Mouse (Mus musculus): Measurements from ENCODE around the gene Trak1. TPM values are rescaled to one million over a fixed set of nuclear protein-coding genes. Genes with fewer than 3 reads are reported as not detected.

The Trak1 gene
- polyA plus RNA-seq, 1 experiment from 2014 or later = 26.1 TPM

- ATAC-seq (replicated peaks; ENCODE audit: low FRiP score, low TSS enrichment, low read depth) = no peak
- Histone ChIP-seq H3K9me3 (ENCODE audit: control insufficient read depth, low read length) (no peaks in the 10 kb centered on the region), H3K27ac (ENCODE audit: low read depth) (no peak overlapping the region), H3K4me3 (ENCODE audit: low read depth, low read length) (no peak overlapping the region), H3K9ac (ENCODE audit: low read length) (no peak overlapping the region), H3K36me3 (ENCODE audit: control insufficient read depth, insufficient read depth, low read length) (peaks cover 10% of the 10 kb centered on the region), H3K27me3 (replicated peaks; ENCODE audit: control insufficient read depth, insufficient read depth, low read length) (no peaks in the 10 kb centered on the region), H3K4me1 (replicated peaks; ENCODE audit: control insufficient read depth, insufficient read depth, low read length) (peaks cover 13% of the 10 kb centered on the region; the same call in 1 of the 2 replicates), H3K4me2 (ENCODE audit: low read length) (no peak overlapping the region)
- no peak for DNase-seq (ENCODE audit: low spot score)
- WGBS = 91% methylated on average over 7 of the region's 7 CpGs
Observed at GRCm38 (mm10) chr9:121429592-121429991, 132.3 kb downstream of the Trak1 start.

GRCm38 (mm10) chr9:121430379-121430778 is 133.1 kb downstream of the Trak1 start:
- no peak overlapping the region for H3K4me3 ChIP-seq (ENCODE audit: low read depth, low read length)
- 0 out of 2 replicates have a peak overlapping the region, but pooled peaks have one; percentile 27 for H3K27ac ChIP-seq (ENCODE audit: low read depth)
- H3K27me3 ChIP-seq (replicated peaks; ENCODE audit: control insufficient read depth, insufficient read depth, low read length) = no peaks in the 10 kb centered on the region
- no peak for ATAC-seq (replicated peaks; ENCODE audit: low FRiP score, low TSS enrichment, low read depth)
- H3K9ac ChIP-seq (ENCODE audit: low read length) = no peak overlapping the region
- peaks cover 10% of the 10 kb centered on the region for H3K36me3 ChIP-seq (ENCODE audit: control insufficient read depth, insufficient read depth, low read length)
- H3K4me1 ChIP-seq (replicated peaks; ENCODE audit: control insufficient read depth, insufficient read depth, low read length) = peaks cover 10% of the 10 kb centered on the region; the same call in 1 of the 2 replicates
- no peak for DNase-seq (ENCODE audit: low spot score)
- H3K9me3 ChIP-seq (ENCODE audit: control insufficient read depth, low read length) = no peaks in the 10 kb centered on the region
- 22% methylated on average over 6 of the region's 6 CpGs for WGBS
- H3K4me2 ChIP-seq (ENCODE audit: low read length) = no peak overlapping the region

GRCm38 (mm10) chr9:121433745-121434528 is 136.6 kb downstream of the Trak1 start:
- Histone ChIP-seq H3K4me3 (ENCODE audit: low read depth, low read length) (no peak overlapping the region), H3K9ac (ENCODE audit: low read length) (no peak overlapping the region), H3K27me3 (replicated peaks; ENCODE audit: control insufficient read depth, insufficient read depth, low read length) (no peaks in the 10 kb centered on the region), H3K36me3 (ENCODE audit: control insufficient read depth, insufficient read depth, low read length) (peaks cover 10% of the 10 kb centered on the region), H3K4me2 (ENCODE audit: low read length) (no peak overlapping the region), H3K27ac (ENCODE audit: low read depth) (no peak overlapping the region), H3K9me3 (ENCODE audit: control insufficient read depth, low read length) (no peaks in the 10 kb centered on the region), H3K4me1 (replicated peaks; ENCODE audit: control insufficient read depth, insufficient read depth, low read length) (peaks cover 10% of the 10 kb centered on the region; the same call in 1 of the 2 replicates)
- DNase-seq (ENCODE audit: low spot score) (no peak), ATAC-seq (replicated peaks; ENCODE audit: low FRiP score, low TSS enrichment, low read depth) (no peak)
- 87% methylated on average over 15 of the region's 15 CpGs for WGBS

GRCm38 (mm10) chr9:121435332-121435956 is 138.1 kb downstream of the Trak1 start:
- no peak overlapping the region; the same call in 1 of the 2 replicates for H3K4me2 ChIP-seq (ENCODE audit: low read length)
- no peak overlapping the region for H3K27ac ChIP-seq (ENCODE audit: low read depth)
- no peak overlapping the region for H3K9ac ChIP-seq (ENCODE audit: low read length)
- no peak for ATAC-seq (replicated peaks; ENCODE audit: low FRiP score, low TSS enrichment, low read depth)
- H3K4me3 ChIP-seq (ENCODE audit: low read depth, low read length) = no peak overlapping the region
- H3K36me3 ChIP-seq (ENCODE audit: control insufficient read depth, insufficient read depth, low read length) = peaks cover 10% of the 10 kb centered on the region
- 66% methylated on average over 3 of the region's 3 CpGs for WGBS
- no peak for DNase-seq (ENCODE audit: low spot score)
- H3K27me3 ChIP-seq (replicated peaks; ENCODE audit: control insufficient read depth, insufficient read depth, low read length) = no peaks in the 10 kb centered on the region
- no peaks in the 10 kb centered on the region for H3K9me3 ChIP-seq (ENCODE audit: control insufficient read depth, low read length)
- H3K4me1 ChIP-seq (replicated peaks; ENCODE audit: control insufficient read depth, insufficient read depth, low read length) = peaks cover 4% of the 10 kb centered on the region; the same call in 1 of the 2 replicates

GRCm38 (mm10) chr9:121436501-121436900 is 139.2 kb downstream of the Trak1 start:
- no peak overlapping the region for H3K9ac ChIP-seq (ENCODE audit: low read length)
- ATAC-seq (replicated peaks; ENCODE audit: low FRiP score, low TSS enrichment, low read depth) = peak; percentile 63

GRCm38 (mm10) chr9:121442145-121442544 is 144.8 kb downstream of the Trak1 start:
- Histone ChIP-seq H3K4me2 (ENCODE audit: low read length) (no peak overlapping the region), H3K9me3 (ENCODE audit: control insufficient read depth, low read length) (no peaks in the 10 kb centered on the region), H3K27me3 (replicated peaks; ENCODE audit: control insufficient read depth, insufficient read depth, low read length) (no peaks in the 10 kb centered on the region), H3K36me3 (ENCODE audit: control insufficient read depth, insufficient read depth, low read length) (peaks cover 42% of the 10 kb centered on the region), H3K4me3 (ENCODE audit: low read depth, low read length) (no peak overlapping the region), H3K9ac (ENCODE audit: low read length) (no peak overlapping the region), H3K4me1 (replicated peaks; ENCODE audit: control insufficient read depth, insufficient read depth, low read length) (no peaks in the 10 kb centered on the region), H3K27ac (ENCODE audit: low read depth) (no peak overlapping the region)
- ATAC-seq (replicated peaks; ENCODE audit: low FRiP score, low TSS enrichment, low read depth) = no peak
- DNase-seq (ENCODE audit: low spot score) = no peak
- WGBS = 90% methylated on average over 1 of the region's 1 CpGs

More at GRCm38 (mm10) chr9:121436501-121436900, 139.2 kb downstream of the Trak1 start:
- no peak overlapping the region for H3K4me3 ChIP-seq (ENCODE audit: low read depth, low read length)
- 30% methylated on average over 1 of the region's 1 CpGs for WGBS
- no peaks in the 10 kb centered on the region for H3K9me3 ChIP-seq (ENCODE audit: control insufficient read depth, low read length)
- H3K27me3 ChIP-seq (replicated peaks; ENCODE audit: control insufficient read depth, insufficient read depth, low read length) = no peaks in the 10 kb centered on the region
- H3K27ac ChIP-seq (ENCODE audit: low read depth) = no peak overlapping the region; the same call in 1 of the 2 replicates
- peak; percentile 66 for DNase-seq (ENCODE audit: low spot score)
- H3K36me3 ChIP-seq (ENCODE audit: control insufficient read depth, insufficient read depth, low read length) = peaks cover 10% of the 10 kb centered on the region
- H3K4me2 ChIP-seq (ENCODE audit: low read length) = no peak overlapping the region
- H3K4me1 ChIP-seq (replicated peaks; ENCODE audit: control insufficient read depth, insufficient read depth, low read length) = no peaks in the 10 kb centered on the region

DNA sequence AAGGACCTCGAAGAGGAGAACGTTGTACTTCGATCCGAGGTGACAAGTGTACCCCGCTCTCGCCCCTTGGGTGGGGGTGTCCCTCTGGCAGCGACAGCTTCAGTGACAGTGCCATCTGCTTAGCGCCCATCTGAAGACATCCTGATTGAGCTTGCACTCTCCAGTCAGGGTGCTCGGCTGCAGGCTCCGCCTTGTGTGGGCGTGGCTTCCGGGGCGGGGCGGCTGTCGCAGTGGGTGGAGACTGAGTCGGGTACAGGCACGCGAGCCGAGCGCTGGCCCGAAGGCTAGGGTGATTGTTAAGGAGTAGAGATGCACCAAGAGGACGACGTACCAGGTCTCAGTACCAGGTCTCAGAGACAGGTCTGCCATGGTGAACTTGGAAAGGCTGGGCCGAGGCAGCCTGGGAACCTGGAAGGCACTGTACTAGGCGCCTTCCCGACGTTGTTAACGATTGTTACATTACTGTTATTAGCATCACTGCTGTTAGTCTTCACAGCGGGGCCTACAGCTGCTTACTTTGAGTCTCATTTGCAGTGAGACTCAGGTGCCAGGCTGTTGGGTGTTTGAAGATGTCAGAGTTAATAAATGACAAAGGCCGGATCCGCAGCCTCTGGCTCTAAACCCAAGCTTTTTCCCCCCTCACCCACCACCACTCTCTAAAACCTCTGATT is 146.5 kb downstream of the Trak1 start:
- Histone ChIP-seq H3K9ac (ENCODE audit: low read length) (no peak overlapping the region), H3K36me3 (ENCODE audit: control insufficient read depth, insufficient read depth, low read length) (peaks cover 58% of the 10 kb centered on the region), H3K4me3 (ENCODE audit: low read depth, low read length) (no peak overlapping the region), H3K27ac (ENCODE audit: low read depth) (no peak overlapping the region), H3K4me1 (replicated peaks; ENCODE audit: control insufficient read depth, insufficient read depth, low read length) (no peaks in the 10 kb centered on the region), H3K4me2 (ENCODE audit: low read length) (no peak overlapping the region), H3K9me3 (ENCODE audit: control insufficient read depth, low read length) (no peaks in the 10 kb centered on the region), H3K27me3 (replicated peaks; ENCODE audit: control insufficient read depth, insufficient read depth, low read length) (no peaks in the 10 kb centered on the region)
- WGBS = 74% methylated on average over 31 of the region's 31 CpGs
- no peak for DNase-seq (ENCODE audit: low spot score)
- ATAC-seq (replicated peaks; ENCODE audit: low FRiP score, low TSS enrichment, low read depth) = no peak; the same call in 1 of the 2 replicates

- H3K36me3 ChIP-seq (ENCODE audit: control insufficient read depth, insufficient read depth, low read length) = peaks cover 63% of the 10 kb centered on the region
- no peak overlapping the region for H3K4me2 ChIP-seq (ENCODE audit: low read length)
- no peak overlapping the region for H3K27ac ChIP-seq (ENCODE audit: low read depth)
- H3K4me1 ChIP-seq (replicated peaks; ENCODE audit: control insufficient read depth, insufficient read depth, low read length) = no peaks in the 10 kb centered on the region
- DNase-seq (ENCODE audit: low spot score) = no peak
- ATAC-seq (replicated peaks; ENCODE audit: low FRiP score, low TSS enrichment, low read depth) = no peak
- no peak overlapping the region for H3K4me3 ChIP-seq (ENCODE audit: low read depth, low read length)
- no peak overlapping the region for H3K9ac ChIP-seq (ENCODE audit: low read length)
- WGBS = 74% methylated on average over 3 of the region's 3 CpGs
- H3K27me3 ChIP-seq (replicated peaks; ENCODE audit: control insufficient read depth, insufficient read depth, low read length) = no peaks in the 10 kb centered on the region
- no peaks in the 10 kb centered on the region for H3K9me3 ChIP-seq (ENCODE audit: control insufficient read depth, low read length)
Observed at GRCm38 (mm10) chr9:121444367-121444707, 147.0 kb downstream of the Trak1 start.
